Mouse (Mus musculus) G1E (cell line): ENCODE measurements around the gene Hps4. TPM values are rescaled to one million over a fixed set of nuclear protein-coding genes. Genes with fewer than 3 reads are reported as not detected.

Source experiments
- ATAC-seq: 2 replicates; pipeline ENCODE4 v1.8.0; 2016; ENCODE audit warnings: mild to moderate bottlenecking; ENCODE audit not compliant: insufficient number of reproducible peaks, poor library complexity, low FRiP score, severe bottlenecking; ENCODE audit errors: extremely low read depth
- DNase-seq: peaks from one replicate; pipeline ENCODE4 v3.0.0; 2012; ENCODE audit warnings: low spot score
- H3K27me3 ChIP-seq: 2 replicates; pipeline ENCODE4 v1.6.1; 2012; ENCODE audit warnings: mild to moderate bottlenecking, low read length, inconsistent platforms; ENCODE audit not compliant: insufficient read depth
- H3K36me3 ChIP-seq: replicated peaks from 2 replicates; pipeline ENCODE3; 2012; ENCODE audit warnings: mild to moderate bottlenecking, inconsistent platforms
- H3K4me1 ChIP-seq: 2 replicates; pipeline ENCODE4 v1.6.1; 2012; ENCODE audit warnings: low read depth, low read length, inconsistent platforms, mixed read lengths; ENCODE audit not compliant: insufficient read depth
- H3K4me3 ChIP-seq: 2 replicates; pipeline ENCODE4 v1.5.1; 2012; ENCODE audit warnings: low read depth, mild to moderate bottlenecking, inconsistent platforms, low read length, moderate library complexity, mixed read lengths
- H3K9me3 ChIP-seq: replicated peaks from 2 replicates; pipeline ENCODE4 v1.6.1; 2012; ENCODE audit warnings: inconsistent platforms
- CTCF ChIP-seq: IDR thresholded peaks from 2 replicates; pipeline ENCODE4 v1.5.1; 2012; ENCODE audit warnings: low read depth, low read length, inconsistent platforms, mixed read lengths
- GATA1 ChIP-seq: IDR thresholded peaks from 2 replicates; pipeline ENCODE4 v1.6.1; 2012; ENCODE audit warnings: borderline replicate concordance, low read length, inconsistent platforms, mixed read lengths
- GATA2 ChIP-seq: IDR thresholded peaks from 2 replicates; pipeline ENCODE4 v1.6.1; 2012; ENCODE audit warnings: low read depth, low read length, inconsistent platforms, borderline replicate concordance
- POLR2AphosphoS5 ChIP-seq: IDR thresholded peaks from 2 replicates; pipeline ENCODE4 v1.6.1; 2012; ENCODE audit warnings: low read depth, low read length, inconsistent platforms; ENCODE audit not compliant: insufficient replicate concordance
- TAL1 ChIP-seq: conservative IDR thresholded peaks from 2 replicates; pipeline ENCODE4 v1.6.1; 2012; ENCODE audit warnings: low read depth, low read length, inconsistent platforms, mixed read lengths
- polyA plus RNA-seq: library from polyadenylated mRNA; stranded (reverse); fragments of >175 nt; gene quantifications from 2 replicates; pipeline ENCODE4 v1.2.3, GENCODE M21; 2012
- total RNA-seq, 2 experiments: library from RNA; stranded (forward) in 1 of 2; stranded (reverse) in 1 of 2; fragments of 200-1000 nt in 1 of 2; fragments of >200 nt in 1 of 2; fragmentation: Nextera tagmentation in 1 of 2; gene quantifications; 2 replicates each; pipeline ENCODE4 v1.2.3; 2014 to 2017

Hps4 gene
- total and polyA plus RNA-seq, 3 experiments, result 16.7 to 47.7 (median 33.8) TPM

DNA sequence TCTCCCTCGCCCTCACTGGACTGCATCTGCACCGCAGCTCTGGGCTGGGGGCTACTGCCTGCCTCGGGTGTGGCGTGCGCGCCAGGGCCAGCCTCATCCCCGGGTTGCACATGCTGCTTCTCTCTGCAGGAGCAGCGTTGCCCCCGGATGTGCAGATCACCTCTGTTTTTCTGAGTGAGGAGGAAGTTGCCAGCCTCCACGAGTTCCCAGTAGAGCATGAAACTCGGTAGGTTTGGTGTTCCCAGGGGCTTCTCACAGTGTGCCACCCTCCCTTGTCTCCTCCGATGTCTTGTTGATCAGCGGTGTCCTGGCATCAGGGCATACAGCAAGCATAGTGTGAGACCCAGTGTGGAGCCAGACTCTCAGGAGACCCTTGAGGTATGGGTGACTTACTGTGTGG lies 26.4 kb downstream of the Hps4 start:
- 0 out of 2 replicates have a peak, but pooled peaks cover 8% of the 10 kb centered on the region for H3K4me1 ChIP-seq
- H3K36me3 ChIP-seq, result peaks cover 95% of the 10 kb centered on the region
- DNase-seq, result no peak
- no peak for TF ChIP-seq CTCF
- no peak for TF ChIP-seq GATA2
- no peak for TF ChIP-seq POLR2AphosphoS5
- no peak for TF ChIP-seq TAL1
- no peak for TF ChIP-seq GATA1
- H3K4me3 ChIP-seq, result no peak overlapping the region
- no peaks in the 10 kb centered on the region for H3K9me3 ChIP-seq
- ATAC-seq, result no peak
- H3K27me3 ChIP-seq, result no peaks in the 10 kb centered on the region

DNA sequence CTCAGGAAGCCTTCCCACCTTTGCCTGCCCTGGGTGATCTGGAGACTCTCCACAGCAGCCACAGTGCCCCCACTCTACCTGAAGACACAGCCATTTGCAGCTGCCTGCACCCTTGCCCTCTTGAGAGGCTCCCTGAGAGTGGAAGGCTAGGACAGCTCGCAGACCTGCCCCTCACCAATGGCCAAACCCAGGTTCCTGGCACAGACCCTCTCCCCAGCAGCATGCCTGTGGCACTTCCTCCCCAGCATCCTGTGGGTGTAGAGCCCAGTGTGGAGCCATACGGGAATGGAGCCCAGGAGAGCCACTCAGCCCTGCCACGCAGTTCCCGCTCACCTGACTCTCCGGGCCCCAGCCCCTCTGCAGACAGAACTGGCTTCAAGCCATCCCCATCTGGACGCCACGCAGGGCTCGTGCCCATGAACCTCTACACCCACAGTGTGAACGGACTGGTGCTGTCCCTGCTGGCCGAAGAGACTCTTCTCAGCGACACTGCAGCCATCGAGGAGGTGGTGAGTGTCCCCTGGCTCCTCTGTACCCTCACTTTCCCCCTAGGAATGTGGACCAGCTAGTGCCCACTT lies 27.4 kb downstream of the Hps4 start:
- Histone ChIP-seq H3K4me3 (no peak overlapping the region), H3K36me3 (peaks cover 95% of the 10 kb centered on the region), H3K9me3 (no peaks in the 10 kb centered on the region), H3K27me3 (no peaks in the 10 kb centered on the region), H3K4me1 (peaks cover 8% of the 10 kb centered on the region; the same call in 1 of the 2 replicates)
- TF ChIP-seq GATA1 (no peak), TAL1 (no peak), GATA2 (no peak), CTCF (no peak), POLR2AphosphoS5 (no peak)
- DNase-seq (no peak), ATAC-seq (no peak)

DNA sequence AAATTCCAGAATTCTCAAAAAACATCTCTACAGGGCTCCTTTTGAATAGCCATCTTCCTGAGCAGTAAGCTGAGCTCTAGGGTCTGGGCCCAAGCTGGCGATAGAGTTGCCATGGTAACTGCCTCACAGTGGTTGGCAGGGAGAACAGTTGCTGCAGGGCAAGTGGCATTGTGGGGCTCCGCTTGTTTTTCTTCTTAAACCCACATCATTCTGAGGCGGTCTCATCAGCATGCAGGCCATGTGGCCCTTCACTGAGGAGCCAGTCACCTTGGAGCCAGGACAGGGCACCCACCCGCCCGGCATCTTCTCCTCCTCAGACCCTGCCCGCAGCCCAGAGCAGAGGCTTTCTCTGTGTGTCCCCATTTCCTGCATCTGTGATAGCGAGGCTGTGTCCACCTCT lies 29.1 kb downstream of the Hps4 start:
- DNase-seq (no peak), ATAC-seq (no peak)
- Histone ChIP-seq H3K4me3 (no peak overlapping the region), H3K27me3 (no peaks in the 10 kb centered on the region), H3K9me3 (no peaks in the 10 kb centered on the region), H3K36me3 (peaks cover 99% of the 10 kb centered on the region), H3K4me1 (peaks cover 13% of the 10 kb centered on the region)
- TF ChIP-seq GATA1 (no peak), TAL1 (no peak), GATA2 (no peak), POLR2AphosphoS5 (no peak), CTCF (no peak)

DNA sequence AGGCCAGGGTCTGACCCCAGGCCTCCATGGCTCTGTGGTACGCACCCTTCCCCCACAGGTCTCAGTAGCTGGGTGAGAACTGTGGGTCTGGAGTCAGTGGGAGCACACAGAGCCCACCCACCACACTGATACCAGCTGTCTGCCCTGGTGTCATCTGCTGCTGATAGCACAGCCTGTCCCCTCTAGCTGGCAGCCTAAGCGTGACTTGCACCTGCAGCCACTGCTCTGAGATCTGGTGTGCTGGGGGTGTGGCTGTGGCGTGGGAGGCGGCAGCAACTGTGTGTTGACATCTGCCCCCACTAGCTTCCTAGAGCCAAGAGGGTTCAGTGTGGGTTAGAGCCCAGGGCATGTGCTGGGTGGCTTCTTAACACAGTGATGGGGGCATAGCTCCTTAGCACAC lies 33.2 kb downstream of the Hps4 start:
- H3K4me3 ChIP-seq, result no peak overlapping the region
- H3K4me1 ChIP-seq, result peaks cover 10% of the 10 kb centered on the region
- H3K36me3 ChIP-seq, result peaks cover 99% of the 10 kb centered on the region
- no peaks in the 10 kb centered on the region for H3K9me3 ChIP-seq
- no peaks in the 10 kb centered on the region for H3K27me3 ChIP-seq
- ATAC-seq, result no peak
- no peak for DNase-seq
- TF ChIP-seq POLR2AphosphoS5 (no peak), GATA2 (no peak), GATA1 (no peak), TAL1 (no peak), CTCF (no peak)

DNA sequence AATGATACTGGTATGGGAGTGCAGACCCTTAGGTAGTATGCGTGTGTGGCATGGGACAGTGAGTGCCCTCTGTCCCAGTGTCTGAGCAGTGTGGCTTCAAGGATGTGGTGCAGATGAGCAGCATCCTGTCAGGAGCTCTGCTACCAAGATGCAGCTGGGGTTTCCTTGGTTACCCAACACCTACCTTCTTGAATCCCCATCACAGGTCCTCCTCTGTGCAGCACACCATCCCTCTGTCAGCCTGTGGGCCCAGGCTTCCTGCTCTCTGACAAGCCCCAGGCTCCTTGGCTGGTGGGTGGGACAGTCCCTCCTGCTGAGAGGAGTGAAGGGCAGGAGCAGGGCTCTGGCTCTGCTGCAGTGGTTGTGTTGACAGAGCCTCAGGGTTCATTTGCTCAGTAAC lies 34.5 kb downstream of the Hps4 start:
- TF ChIP-seq TAL1, result no peak
- TF ChIP-seq GATA1, result no peak
- TF ChIP-seq CTCF, result no peak
- TF ChIP-seq GATA2, result no peak
- no peak for TF ChIP-seq POLR2AphosphoS5
- H3K36me3 ChIP-seq, result peaks cover 92% of the 10 kb centered on the region
- H3K27me3 ChIP-seq, result no peaks in the 10 kb centered on the region
- H3K4me1 ChIP-seq, result peaks cover 8% of the 10 kb centered on the region
- ATAC-seq (no peak), DNase-seq (no peak)
- H3K4me3 ChIP-seq, result no peak overlapping the region
- H3K9me3 ChIP-seq, result no peaks in the 10 kb centered on the region

DNA sequence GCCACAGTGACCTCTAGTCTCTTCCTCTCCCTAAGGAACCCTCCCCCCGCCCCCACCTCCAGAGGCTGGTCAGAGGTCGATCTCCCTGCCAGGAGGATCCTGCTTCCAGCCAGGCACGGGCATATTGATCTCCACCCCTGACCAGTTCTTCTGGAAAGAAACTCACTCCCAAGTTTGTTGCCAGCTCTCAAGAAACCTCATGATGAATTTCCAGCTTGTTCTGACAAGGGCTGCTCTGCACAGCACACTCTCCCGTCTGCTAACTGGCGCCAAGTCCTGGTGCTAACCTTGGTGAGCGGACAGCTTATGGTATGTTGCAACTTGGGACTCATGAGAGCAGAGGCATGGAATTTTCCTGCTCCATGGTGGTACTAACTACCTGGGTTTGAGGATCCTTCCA lies 35.8 kb downstream of the Hps4 start:
- TF ChIP-seq GATA1 (no peak), CTCF (no peak), TAL1 (no peak), GATA2 (no peak), POLR2AphosphoS5 (no peak)
- DNase-seq, result no peak
- no peaks in the 10 kb centered on the region for H3K9me3 ChIP-seq
- ATAC-seq, result no peak
- peaks cover 3% of the 10 kb centered on the region; the same call in 1 of the 2 replicates for H3K27me3 ChIP-seq
- H3K36me3 ChIP-seq, result peaks cover 79% of the 10 kb centered on the region
- peaks cover 8% of the 10 kb centered on the region for H3K4me1 ChIP-seq
- no peak overlapping the region for H3K4me3 ChIP-seq
